Mouse (Mus musculus) heart, embryonic 11.5 days (tissue): Measurements from ENCODE around the gene Erp27. TPM values are rescaled to one million over a fixed set of nuclear protein-coding genes. Genes with fewer than 3 reads are reported as not detected.
"Not testable (repeated sequence)": the region's sequence is repeated elsewhere in the genome, so short reads cannot be mapped to it uniquely, and the experiment has no call there.

Experiments
- ATAC-seq: fragments of 200-750 bp; cut with Nextera tagmentation; replicated peaks from 2 replicates; pipeline ENCODE4 v1.8.0; 2017; ENCODE audit warnings: moderate library complexity; ENCODE audit not compliant: insufficient number of reproducible peaks, low FRiP score, low TSS enrichment
- H3K27ac ChIP-seq: fragments of 300-500 bp; sonication (generic); 2 replicates; pipeline ENCODE4 v1.5.1; 2014; ENCODE audit warnings: mild to moderate bottlenecking, low read depth, low read length
- H3K27me3 ChIP-seq: fragments of 300-500 bp; sonication (generic); 2 replicates; pipeline ENCODE4 v1.6.1; 2014; ENCODE audit warnings: mild to moderate bottlenecking, low read length, mixed read lengths; ENCODE audit not compliant: control insufficient read depth, insufficient read depth
- H3K36me3 ChIP-seq: fragments of 300-500 bp; sonication (generic); 2 replicates; pipeline ENCODE4 v1.6.1; 2014; ENCODE audit warnings: mild to moderate bottlenecking, low read length, moderate library complexity, mixed read lengths; ENCODE audit not compliant: control insufficient read depth, insufficient read depth
- H3K4me1 ChIP-seq: fragments of 300-500 bp; sonication (generic); 2 replicates; pipeline ENCODE4 v1.6.1; 2014; ENCODE audit warnings: low read length; ENCODE audit not compliant: control insufficient read depth, insufficient read depth
- H3K4me2 ChIP-seq: fragments of 300-500 bp; sonication (generic); 2 replicates; pipeline ENCODE4 v1.6.1; 2014; ENCODE audit warnings: mild to moderate bottlenecking, moderate library complexity
- H3K4me3 ChIP-seq: fragments of 300-500 bp; sonication (generic); 2 replicates; pipeline ENCODE4 v1.5.1; 2014; ENCODE audit warnings: low read depth, low read length
- H3K9ac ChIP-seq: fragments of 300-500 bp; sonication (generic); 2 replicates; pipeline ENCODE4 v1.6.1; 2014; ENCODE audit warnings: mild to moderate bottlenecking, low read depth, low read length, moderate library complexity
- H3K9me3 ChIP-seq: fragments of 300-500 bp; sonication (generic); replicated peaks from 2 replicates; pipeline ENCODE4 v1.6.1; 2016; ENCODE audit warnings: low read length; ENCODE audit not compliant: control insufficient read depth
- WGBS: fragments of 180-500 bp; shearing (Covaris S2); extraction: QIAGEN DNeasy Blood & Tissue Kit; methylation state at CpG from one replicate; pipeline ENCODE4 v1.1.7; 2014; ENCODE audit not compliant: insufficient replicate concordance; 5-methylcytosine and 5-hydroxymethylcytosine counted together
- polyA plus RNA-seq: library from polyadenylated mRNA; unstranded; fragments of >200 nt; fragmentation: Nextera tagmentation; extraction: Ambion mirVana; gene quantifications from 2 replicates; pipeline ENCODE4 v1.2.1, GENCODE M21; 2014

Erp27 gene
- 1.3 and 1.5 TPM in 2 replicates for polyA plus RNA-seq

DNA sequence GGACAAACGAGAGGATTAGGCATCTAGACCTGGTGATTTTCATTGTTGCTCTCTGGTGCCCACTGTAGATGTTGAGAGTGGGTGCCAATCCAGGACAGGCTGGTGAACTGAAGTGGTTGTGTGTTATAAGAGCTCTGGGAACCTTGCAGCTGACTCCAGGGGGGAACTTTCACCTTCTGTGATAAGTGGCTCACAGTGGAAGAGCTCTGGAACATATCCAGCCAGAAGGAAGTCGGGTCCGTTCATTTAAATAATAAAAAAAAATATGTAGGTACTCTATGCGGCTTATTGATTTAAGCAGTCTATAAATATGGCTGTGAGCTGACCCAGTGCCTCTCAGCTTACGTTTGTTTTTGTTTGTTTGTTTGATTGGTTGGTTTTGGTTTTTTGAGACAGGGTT is at the start of gene Erp27:
Erp27 (minus strand) TSS at position 101 of the 400 bp plus-strand sequence.
- WGBS = 76% methylated on average over 5 of the region's 5 CpGs
- ATAC-seq = no peak
- H3K9me3 ChIP-seq = no peaks in the 10 kb centered on the region
- H3K27me3 ChIP-seq = no peaks in the 10 kb centered on the region
- H3K4me1 ChIP-seq = peaks cover 3% of the 10 kb centered on the region; the same call in 1 of the 2 replicates
- no peak within 1 kb of the TSS for H3K4me2 ChIP-seq
- 0 out of 2 replicates have a peak within 1 kb of the TSS, but pooled peaks have one; percentile 7 for H3K9ac ChIP-seq
- H3K4me3 ChIP-seq = no peak within 1 kb of the TSS
- no peak within 1 kb of the TSS for H3K27ac ChIP-seq
- no peaks in the 10 kb centered on the region for H3K36me3 ChIP-seq

DNA sequence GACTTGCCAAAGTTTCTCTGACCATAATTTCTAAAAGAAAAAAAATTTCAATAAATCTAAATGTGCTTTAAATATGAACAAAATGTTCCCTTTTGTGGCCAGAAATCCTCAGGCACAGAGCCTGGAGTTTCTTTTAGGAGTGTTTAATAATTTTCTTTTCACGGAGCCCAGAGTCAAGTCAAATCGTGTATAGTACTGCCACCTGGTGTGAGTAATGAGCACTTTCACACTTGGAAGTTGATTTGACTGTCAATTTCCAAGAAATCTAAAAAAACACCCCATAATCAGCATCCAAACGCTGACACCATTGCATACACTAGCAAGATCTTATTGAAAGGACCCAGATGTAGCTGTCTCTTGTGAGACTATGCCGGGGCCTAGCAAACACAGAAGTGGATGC is 46.9 kb upstream of the Erp27 start:
- not testable (repeated sequence) for H3K4me3 ChIP-seq, H3K27me3 ChIP-seq, H3K9me3 ChIP-seq, ATAC-seq, H3K4me1 ChIP-seq, H3K36me3 ChIP-seq, H3K27ac ChIP-seq, H3K9ac ChIP-seq, H3K4me2 ChIP-seq
- 40% methylated on average over 4 of the region's 4 CpGs for WGBS

DNA sequence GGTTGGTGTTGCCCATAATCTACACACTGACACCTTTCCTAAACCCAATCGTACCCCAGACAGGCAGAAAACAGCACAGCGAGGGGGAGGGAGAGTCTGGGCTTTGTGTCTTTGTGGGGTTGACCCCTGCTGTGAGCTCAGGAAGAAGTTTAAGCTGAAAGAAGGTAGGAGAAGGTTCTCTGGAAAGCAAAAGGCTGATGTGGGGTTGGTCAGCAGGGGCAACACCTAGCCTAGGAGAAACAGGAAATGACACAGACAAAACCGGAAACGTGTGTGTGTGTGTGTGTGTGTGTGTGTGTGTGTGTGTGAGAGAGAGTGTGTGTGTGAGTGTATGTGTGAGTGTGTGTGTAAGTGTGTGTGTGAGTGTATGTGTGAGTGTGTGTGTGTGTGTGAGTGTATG is 45.5 kb upstream of the Erp27 start:
- Histone ChIP-seq H3K27me3 (no peaks in the 10 kb centered on the region), H3K4me2 (no peak overlapping the region), H3K4me3 (no peak overlapping the region), H3K4me1 (0 out of 2 replicates have a peak, but pooled peaks cover 5% of the 10 kb centered on the region), H3K36me3 (no peaks in the 10 kb centered on the region), H3K27ac (no peak overlapping the region), H3K9ac (no peak overlapping the region), H3K9me3 (no peaks in the 10 kb centered on the region)
- no peak for ATAC-seq
- 57% methylated on average over 4 of the region's 4 CpGs for WGBS

DNA sequence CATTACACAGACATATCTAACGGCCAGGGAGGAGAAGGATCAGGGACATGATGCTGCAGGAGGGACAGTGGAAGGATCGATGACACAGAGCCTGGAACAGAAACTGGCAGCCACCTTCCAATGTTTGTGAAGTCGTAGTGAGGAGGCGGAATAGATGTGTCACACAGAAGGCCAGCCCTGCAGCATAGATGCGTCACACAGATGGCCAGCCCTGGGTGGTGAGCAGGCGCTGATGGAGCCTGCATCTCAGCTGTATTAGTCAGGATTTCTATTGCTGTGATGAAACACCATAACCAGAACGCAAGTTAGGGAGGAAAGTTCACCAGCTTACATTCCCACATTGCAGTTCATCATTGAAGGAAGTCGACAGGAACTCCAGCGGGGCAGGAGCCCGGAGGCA is 43.9 kb upstream of the Erp27 start:
- Histone ChIP-seq H3K9me3 (no peaks in the 10 kb centered on the region), H3K27me3 (no peaks in the 10 kb centered on the region), H3K27ac (no peak overlapping the region), H3K4me2 (no peak overlapping the region), H3K4me3 (no peak overlapping the region), H3K36me3 (no peaks in the 10 kb centered on the region), H3K4me1 (0 out of 2 replicates have a peak, but pooled peaks cover 5% of the 10 kb centered on the region), H3K9ac (no peak overlapping the region)
- ATAC-seq = no peak
- 64% methylated on average over 10 of the region's 10 CpGs for WGBS

DNA sequence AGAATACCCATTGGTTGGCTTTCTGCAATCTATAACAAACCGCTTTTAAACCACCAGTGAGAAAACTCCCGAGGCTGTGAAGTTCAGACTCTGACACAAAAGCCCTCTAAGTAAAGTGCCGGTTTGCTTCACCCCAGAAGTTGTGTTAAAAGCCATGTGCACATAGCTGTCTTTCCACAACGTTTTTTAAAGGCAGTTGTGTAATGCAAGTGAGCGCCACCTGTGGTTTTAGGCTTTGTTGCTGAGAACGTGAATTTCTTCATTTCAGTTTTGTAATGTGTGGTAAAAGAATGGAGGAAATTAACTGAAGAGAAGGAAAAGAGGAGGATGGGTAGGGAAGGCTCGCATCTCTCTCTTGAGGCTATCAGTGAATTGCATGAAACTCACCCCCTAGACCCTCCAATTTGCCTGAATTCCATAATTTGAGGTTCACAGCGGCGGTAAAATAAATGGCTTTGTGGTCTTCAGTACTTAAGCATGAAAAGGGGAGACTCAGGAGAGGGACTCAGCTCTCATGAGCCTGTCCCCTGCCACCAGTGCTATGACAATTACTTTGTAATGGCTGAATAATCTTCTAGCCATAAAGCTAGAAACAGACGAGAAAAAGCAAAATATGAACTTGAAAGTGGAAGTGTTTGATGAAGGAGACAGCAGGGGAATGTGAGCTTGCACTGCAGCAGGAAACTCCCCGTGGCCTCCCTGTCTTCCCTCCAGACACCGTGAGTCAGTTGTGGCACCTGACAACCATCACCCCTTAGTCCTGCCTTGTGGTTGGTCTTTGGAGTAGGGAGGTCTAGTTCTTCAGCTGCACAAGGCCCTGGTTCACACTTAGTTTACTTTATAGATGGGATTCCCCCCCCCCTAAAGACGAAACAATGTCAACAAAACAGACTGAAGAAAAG is 42.9 kb upstream of the Erp27 start:
- Histone ChIP-seq H3K27me3 (no peaks in the 10 kb centered on the region), H3K36me3 (no peaks in the 10 kb centered on the region), H3K9me3 (no peaks in the 10 kb centered on the region), H3K27ac (no peak overlapping the region), H3K4me3 (no peak overlapping the region), H3K4me2 (no peak overlapping the region), H3K9ac (no peak overlapping the region), H3K4me1 (0 out of 2 replicates have a peak, but pooled peaks cover 5% of the 10 kb centered on the region)
- 66% methylated on average over 13 of the region's 13 CpGs for WGBS
- no peak for ATAC-seq

DNA sequence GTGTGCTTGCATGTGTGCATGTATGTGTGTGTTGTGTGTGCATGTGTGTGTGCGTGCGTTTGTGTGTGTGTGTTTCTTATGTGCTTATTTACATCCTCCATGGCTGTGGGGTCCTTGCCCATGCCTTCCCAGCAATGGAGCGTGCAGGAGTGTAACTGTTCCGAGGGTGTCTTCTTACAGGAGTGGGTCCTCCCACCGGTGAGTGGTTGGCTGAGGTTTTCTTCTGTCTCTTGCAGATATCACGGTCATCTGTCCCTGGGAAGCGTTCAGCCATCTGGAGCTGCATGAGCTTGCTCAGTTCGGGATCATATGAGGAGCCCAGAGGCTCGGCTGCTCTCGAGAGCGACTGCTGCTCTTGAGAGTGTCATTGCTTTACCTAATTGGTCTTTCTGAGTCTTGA is 41.0 kb upstream of the Erp27 start:
- H3K4me3 ChIP-seq = no peak overlapping the region
- no peak overlapping the region for H3K27ac ChIP-seq
- H3K9me3 ChIP-seq = no peaks in the 10 kb centered on the region
- no peaks in the 10 kb centered on the region for H3K36me3 ChIP-seq
- no peak overlapping the region for H3K4me2 ChIP-seq
- H3K27me3 ChIP-seq = no peaks in the 10 kb centered on the region
- no peak for ATAC-seq
- H3K9ac ChIP-seq = no peak overlapping the region
- WGBS = 65% methylated on average over 11 of the region's 11 CpGs
- H3K4me1 ChIP-seq = 0 out of 2 replicates have a peak, but pooled peaks cover 5% of the 10 kb centered on the region

DNA sequence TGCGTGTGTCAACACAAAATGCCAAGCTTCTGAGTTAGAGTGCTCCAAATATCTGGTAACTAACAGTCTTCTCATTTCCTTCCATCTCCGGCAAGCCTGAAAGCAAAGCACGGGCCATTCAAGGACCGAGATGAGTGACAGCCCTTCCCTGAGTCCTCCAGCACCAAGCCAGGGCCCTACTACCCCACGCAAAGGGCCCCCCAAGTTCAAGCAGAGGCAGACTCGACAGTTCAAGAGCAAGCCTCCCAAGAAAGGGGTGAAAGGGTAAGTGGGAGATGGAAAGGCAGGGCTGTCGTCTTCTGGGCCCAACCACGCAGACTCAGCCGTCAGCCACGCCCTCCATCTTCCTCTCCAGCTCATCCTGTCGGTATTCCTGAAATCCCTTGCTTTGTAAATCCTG is 37.2 kb upstream of the Erp27 start:
- no peak for ATAC-seq
- H3K36me3 ChIP-seq = no peaks in the 10 kb centered on the region
- no peaks in the 10 kb centered on the region for H3K27me3 ChIP-seq
- no peak overlapping the region for H3K9ac ChIP-seq
- H3K4me3 ChIP-seq = no peak overlapping the region
- H3K4me2 ChIP-seq = no peak overlapping the region
- H3K27ac ChIP-seq = no peak overlapping the region
- 0 out of 2 replicates have a peak, but pooled peaks cover 5% of the 10 kb centered on the region for H3K4me1 ChIP-seq
- 53% methylated on average over 11 of the region's 11 CpGs for WGBS
- H3K9me3 ChIP-seq = no peaks in the 10 kb centered on the region

DNA sequence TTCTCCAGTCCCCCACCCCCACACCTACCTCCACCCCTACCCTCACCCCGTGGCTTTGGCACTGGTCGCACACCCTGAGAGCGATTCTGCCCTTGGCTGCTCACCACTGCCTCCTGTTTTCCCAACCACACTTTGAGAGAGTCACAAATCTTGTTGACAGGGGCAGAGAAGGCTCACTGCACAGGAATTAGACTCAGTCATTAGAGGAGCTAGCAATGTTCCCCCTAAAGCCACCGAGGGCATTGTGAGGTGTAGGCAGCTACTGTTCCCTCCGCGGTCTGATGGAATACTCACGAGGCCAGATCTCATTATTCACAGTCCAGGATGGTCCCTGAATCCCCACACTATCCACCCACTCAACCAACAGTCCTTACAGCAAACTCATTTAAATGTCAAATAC is 35.1 kb upstream of the Erp27 start:
- Histone ChIP-seq H3K27ac (no peak overlapping the region), H3K4me1 (no peaks in the 10 kb centered on the region), H3K9ac (no peak overlapping the region), H3K27me3 (no peaks in the 10 kb centered on the region), H3K9me3 (no peaks in the 10 kb centered on the region), H3K4me3 (no peak overlapping the region), H3K36me3 (no peaks in the 10 kb centered on the region), H3K4me2 (no peak overlapping the region)
- WGBS = 70% methylated on average over 7 of the region's 7 CpGs
- no peak for ATAC-seq

DNA sequence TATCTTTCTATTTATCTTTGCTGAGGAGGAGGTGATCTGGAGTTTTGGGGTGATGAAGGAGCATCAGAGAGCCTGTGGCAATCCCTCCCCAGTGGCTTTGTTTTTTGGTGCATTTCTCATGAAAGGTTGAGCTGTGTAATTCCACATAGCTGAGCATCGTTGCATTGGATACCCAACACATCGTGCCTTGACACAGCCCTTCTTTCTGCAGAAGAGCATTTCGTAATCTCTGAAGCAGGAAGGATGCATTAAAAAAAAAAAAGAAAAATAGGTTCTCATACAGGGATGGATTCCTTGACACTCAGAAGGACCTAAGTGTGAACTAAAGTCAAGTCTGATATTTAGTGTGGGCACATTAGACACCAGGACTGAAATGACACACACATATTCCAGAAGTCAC is 33.3 kb upstream of the Erp27 start:
- WGBS = 87% methylated on average over 3 of the region's 3 CpGs
- H3K36me3 ChIP-seq = no peaks in the 10 kb centered on the region
- no peak overlapping the region for H3K27ac ChIP-seq
- H3K4me3 ChIP-seq = no peak overlapping the region
- H3K27me3 ChIP-seq = no peaks in the 10 kb centered on the region
- H3K4me1 ChIP-seq = no peaks in the 10 kb centered on the region
- no peak overlapping the region for H3K9ac ChIP-seq
- H3K9me3 ChIP-seq = no peaks in the 10 kb centered on the region
- no peak for ATAC-seq
- no peak overlapping the region for H3K4me2 ChIP-seq
